ENCODE assay signal across 30 mouse cellular contexts in the genomic region with DNA sequence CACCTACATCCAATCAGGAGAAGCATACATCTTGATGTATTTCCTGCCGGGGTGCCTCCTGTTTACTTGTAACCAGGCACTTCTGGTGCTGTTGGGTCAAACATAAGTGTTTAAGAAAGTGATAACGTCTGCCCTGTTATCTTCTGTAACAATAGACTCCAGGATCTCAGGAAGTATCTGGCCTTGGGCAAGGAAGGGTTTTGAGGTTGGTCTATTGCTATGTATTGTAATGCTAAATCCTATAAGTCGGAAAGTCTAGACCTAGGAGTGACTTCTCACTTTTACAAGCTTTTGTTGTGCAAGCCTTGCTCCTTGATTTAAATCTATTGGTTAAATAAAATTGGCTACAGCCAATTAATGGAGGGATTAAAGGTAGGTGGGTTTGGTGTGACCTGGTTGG. TPM values are rescaled to one million over a fixed set of nuclear protein-coding genes. Genes with fewer than 3 reads are reported as not detected.
"Had no signal": no experiment of that assay in that cellular context is flagged by ENCODE, and none has a peak within 500 bp of the region (broad histone marks: within the 10 kb centered on the region; RNA-seq: fewer than 3 reads in every experiment).

No protein-coding gene starts in this region.

- H3K27me3 ChIP-seq: heart, embryonic 13.5 days; heart, embryonic 15.5 days; intestine, embryonic 15.5 days; limb, embryonic 12.5 days had no signal

- H3K4me3 ChIP-seq: gastrocnemius, adult 2 months; heart, adult 2 months; heart, embryonic 13.5 days; heart, embryonic 15.5 days; intestine, embryonic 15.5 days; layer of hippocampus, adult 2 months; left cerebral cortex, adult 2 months; limb, embryonic 10.5 days; limb, embryonic 12.5 days; liver, embryonic 13.5 days; liver, embryonic 15.5 days had no signal

- DNase-seq: gastrocnemius, adult 2 months; gastrocnemius, postnatal 14 days; gastrocnemius, postnatal 36 days; heart, adult 11 months; heart, adult 2 months; heart, postnatal 14 days; heart, postnatal 36 days; kidney, adult 18-20 months; kidney, adult 8-10 months; kidney, postnatal 10 days; kidney, postnatal 25 days; kidney, postnatal 4 days; liver; liver, embryonic 13.5 days had no signal

- H3K9me3 ChIP-seq: heart, embryonic 13.5 days; heart, embryonic 15.5 days; intestine, embryonic 15.5 days; limb, embryonic 10.5 days; liver, embryonic 13.5 days; liver, embryonic 15.5 days had no signal

- H3K4me1 ChIP-seq: heart, embryonic 13.5 days; heart, embryonic 15.5 days; intestine, embryonic 15.5 days; limb, embryonic 10.5 days; limb, embryonic 12.5 days; liver, embryonic 13.5 days; liver, embryonic 15.5 days had no signal

- H3K36me3 ChIP-seq: heart, embryonic 13.5 days; heart, embryonic 15.5 days; intestine, embryonic 15.5 days; limb, embryonic 10.5 days; limb, embryonic 12.5 days; liver, embryonic 13.5 days; liver, embryonic 15.5 days had no signal

- ATAC-seq: hindbrain, embryonic 16.5 days; inflammation-experienced regulatory T-cells, adult 6 months; intestine, embryonic 15.5 days; intestine, postnatal 0 days had no signal

- H3K27ac ChIP-seq: gastrocnemius, adult 2 months; heart, adult 2 months; heart, embryonic 13.5 days; heart, embryonic 15.5 days; hindbrain, embryonic 14.5 days; intestine, embryonic 15.5 days; layer of hippocampus, adult 2 months; left cerebral cortex, adult 2 months; limb, embryonic 10.5 days; limb, embryonic 12.5 days; liver, embryonic 13.5 days; liver, embryonic 15.5 days had no signal

- H3K9ac ChIP-seq: heart, embryonic 13.5 days; heart, embryonic 15.5 days; hindbrain, embryonic 14.5 days; intestine, embryonic 15.5 days; limb, embryonic 12.5 days; liver, embryonic 13.5 days; liver, embryonic 15.5 days had no signal

- H3K4me2 ChIP-seq: heart, embryonic 11.5 days; heart, embryonic 13.5 days; heart, embryonic 15.5 days; hindbrain, embryonic 14.5 days; intestine, embryonic 15.5 days; limb, embryonic 12.5 days; liver, embryonic 11.5 days; liver, embryonic 13.5 days; liver, embryonic 15.5 days had no signal

RNA-seq across cellular contexts. Expression of gene Steap2, which starts 4.5 kb away (rescaled TPM):
- total RNA-seq: hematopoietic stem cell, adult 5-6 weeks had no signal

RNA-seq across cellular contexts. Expression of gene Cfap69, which starts 34.8 kb away (rescaled TPM):
- total RNA-seq: hematopoietic stem cell, adult 5-6 weeks had no signal
- polyA plus RNA-seq: inflammation-experienced regulatory T-cells, adult 6 months had no signal

RNA-seq across cellular contexts. Expression of gene Steap1, which starts 50.3 kb away (rescaled TPM):
- total RNA-seq: gastrocnemius, adult 2 months; gastrocnemius, postnatal 36 days; heart, adult 2 months; heart, postnatal 14 days; hematopoietic stem cell, adult 5-6 weeks; left cerebral cortex, postnatal 36 days had no signal
- polyA plus RNA-seq: inflammation-experienced regulatory T-cells, adult 6 months had no signal
